Mouse (Mus musculus) ES-E14 (cell line): ENCODE data around the gene Rnf43. TPM values are rescaled to one million over a fixed set of nuclear protein-coding genes. Genes with fewer than 3 reads are reported as not detected.
A peak's percentile ranks its signal among the peaks of the same experiment; 100 is the strongest.

Source experiments
- DNase-seq: peaks from one replicate; pipeline ENCODE4 v3.0.0-alpha.2; 2013; ENCODE audit warnings: low read depth, low spot score
- H3K27ac ChIP-seq: 2 replicates; pipeline ENCODE4 v1.5.1; 2012; ENCODE audit warnings: low read depth, mild to moderate bottlenecking, low read length, moderate library complexity, mixed read lengths; ENCODE audit not compliant: poor library complexity, insufficient read depth, severe bottlenecking
- H3K36me3 ChIP-seq: 2 replicates; pipeline ENCODE4 v1.6.1; 2012; ENCODE audit warnings: mild to moderate bottlenecking, low read length, moderate library complexity, mixed read lengths; ENCODE audit not compliant: control insufficient read depth, poor library complexity, insufficient read depth, severe bottlenecking
- H3K4me1 ChIP-seq, 2 experiments: fragments of 150-350 bp in 1 of 2; sonication (generic) in 1 of 2; 2 replicates each; pipeline ENCODE4 v1.6.1; 2012; ENCODE audit warnings: low read length in 2 of 2, mild to moderate bottlenecking in 1 of 2, mixed read lengths in 1 of 2; ENCODE audit not compliant: control insufficient read depth in 2 of 2, insufficient read depth in 2 of 2, poor library complexity in 1 of 2
- H3K4me3 ChIP-seq, 2 experiments: fragments of 150-350 bp in 1 of 2; sonication (generic) in 1 of 2; 2 replicates each; pipeline ENCODE4 v1.5.1; 2012; ENCODE audit warnings: low read length in 2 of 2, low read depth in 1 of 2, mild to moderate bottlenecking in 1 of 2, mixed read lengths in 1 of 2; ENCODE audit not compliant: insufficient read depth in 1 of 2, poor library complexity in 1 of 2, severe bottlenecking in 1 of 2
- H3K9ac ChIP-seq: 2 replicates; pipeline ENCODE4 v1.6.1; 2012; ENCODE audit warnings: low read depth, mild to moderate bottlenecking, low read length, mixed read lengths; ENCODE audit not compliant: poor library complexity, insufficient read depth, severe bottlenecking
- H3K9me3 ChIP-seq: fragments of 150-350 bp; sonication (generic); 2 replicates; pipeline ENCODE4 v1.6.1; 2012; ENCODE audit warnings: low read depth, mild to moderate bottlenecking, low read length; ENCODE audit not compliant: control insufficient read depth, insufficient read depth
- CHD2 ChIP-seq: IDR thresholded peaks from 2 replicates; pipeline ENCODE4 v1.6.1; 2014; ENCODE audit warnings: mild to moderate bottlenecking, low read depth, low read length, inconsistent platforms
- HCFC1 ChIP-seq: IDR thresholded peaks from 2 replicates; pipeline ENCODE4 v1.6.1; 2012; ENCODE audit warnings: low read length, inconsistent platforms, borderline replicate concordance; ENCODE audit not compliant: insufficient read depth
- MAFK ChIP-seq: IDR thresholded peaks from 2 replicates; pipeline ENCODE4 v1.6.1; 2014; ENCODE audit warnings: mild to moderate bottlenecking, low read depth, low read length, inconsistent platforms; ENCODE audit not compliant: insufficient read depth
- ZC3H11A ChIP-seq: IDR thresholded peaks from 2 replicates; pipeline ENCODE4 v1.6.1; 2012; ENCODE audit warnings: low read depth, mild to moderate bottlenecking, inconsistent platforms, low read length, borderline replicate concordance
- ZNF384 ChIP-seq: IDR thresholded peaks from 2 replicates; pipeline ENCODE4 v1.6.1; 2012; ENCODE audit warnings: low read depth, low read length, inconsistent platforms
- in situ Hi-C, 2 experiments: fragments of 600-800 bp; cut with MboI; formaldehyde crosslinking; loops; one replicate each; pipeline ENCODE4 v1.15.1; 2025; ENCODE audit warnings: low sequenced_read_pairs in 2 of 2, inconsistent platforms in 1 of 2; ENCODE audit not compliant: unreplicated experiment in 2 of 2
- total RNA-seq: library from RNA; depleted of rRNA; stranded (reverse); fragments of 300-350 nt; gene quantifications from 2 replicates; pipeline ENCODE4 v1.2.3, GENCODE M21; 2012

The Rnf43 gene
- total RNA-seq, 1 experiment = 1.2 TPM

- TF ChIP-seq HCFC1 = no peak
- 0 out of 2 replicates have a peak, but pooled peaks have one; percentile 4 for TF ChIP-seq MAFK
- no peak for TF ChIP-seq ZC3H11A
- TF ChIP-seq ZNF384 = no peak
- TF ChIP-seq CHD2 = no peak
- DNase-seq = no peak
- peak overlapping the region; percentile 53 for H3K9ac ChIP-seq
- in situ Hi-C loops = no loop called here
- peak overlapping the region; percentile 61 to 67 for H3K4me3 ChIP-seq
- peaks cover 0 to 12% of the 10 kb centered on the region in 2 experiments; a peak in 1 of 4 replicates for H3K4me1 ChIP-seq
- no peaks in the 10 kb centered on the region for H3K9me3 ChIP-seq
- no peaks in the 10 kb centered on the region for H3K36me3 ChIP-seq
- H3K27ac ChIP-seq = no peak overlapping the region
Observed at GRCm38 (mm10) chr11:87763988-87764876, 101.7 kb downstream of the Rnf43 start.

GRCm38 (mm10) chr11:87768745-87769144 lies 106.2 kb downstream of the Rnf43 start:
- in situ Hi-C loops = no loop called here
- Histone ChIP-seq H3K27ac (no peak overlapping the region), H3K9ac (no peak overlapping the region), H3K4me3 (no peak overlapping the region), H3K4me1 (peaks cover 0 to 3% of the 10 kb centered on the region in 2 experiments; a peak in 1 of 4 replicates), H3K36me3 (no peaks in the 10 kb centered on the region), H3K9me3 (no peaks in the 10 kb centered on the region)
- no peak for TF ChIP-seq MAFK
- no peak for TF ChIP-seq ZC3H11A
- TF ChIP-seq CHD2 = no peak
- no peak for DNase-seq

GRCm38 (mm10) chr11:87770989-87771388 lies 108.5 kb downstream of the Rnf43 start:
- Histone ChIP-seq H3K9ac (no peak overlapping the region), H3K36me3 (no peaks in the 10 kb centered on the region), H3K27ac (no peak overlapping the region), H3K4me1 (no peaks in the 10 kb centered on the region), H3K4me3 (no peak overlapping the region), H3K9me3 (no peaks in the 10 kb centered on the region)
- TF ChIP-seq ZNF384 (no peak), HCFC1 (no peak), CHD2 (no peak), ZC3H11A (peak; percentile 56; the same call in 1 of the 2 replicates), MAFK (no peak)
- no peak for DNase-seq
- in situ Hi-C loops = no loop called here

GRCm38 (mm10) chr11:87772354-87772753 lies 109.8 kb downstream of the Rnf43 start:
- no peak overlapping the region for H3K4me3 ChIP-seq
- TF ChIP-seq ZNF384 (no peak), CHD2 (no peak), HCFC1 (no peak), MAFK (no peak), ZC3H11A (no peak)
- H3K36me3 ChIP-seq = no peaks in the 10 kb centered on the region
- H3K4me1 ChIP-seq = no peaks in the 10 kb centered on the region
- no peak for DNase-seq
- H3K9ac ChIP-seq = no peak overlapping the region
- H3K27ac ChIP-seq = no peak overlapping the region
- H3K9me3 ChIP-seq = no peaks in the 10 kb centered on the region
- in situ Hi-C loops = no loop called here
